Mouse (Mus musculus) intestine, postnatal 0 days (tissue): ENCODE data around the gene Efhb. TPM values are rescaled to one million over a fixed set of nuclear protein-coding genes. Genes with fewer than 3 reads are reported as not detected.

ENCODE experiments used
- ATAC-seq: fragments of 200-750 bp; cut with Nextera tagmentation; 2 replicates; pipeline ENCODE4 v1.8.0; 2017; ENCODE audit warnings: mild to moderate bottlenecking, moderate TSS enrichment, moderate library complexity
- H3K27ac ChIP-seq: fragments of 300-500 bp; sonication (generic); 2 replicates; pipeline ENCODE4 v1.5.1; 2014; ENCODE audit warnings: mild to moderate bottlenecking, low read depth, low read length, moderate library complexity
- H3K27me3 ChIP-seq: fragments of 300-500 bp; sonication (generic); replicated peaks from 2 replicates; pipeline ENCODE4 v1.6.1; 2014; ENCODE audit warnings: low read length, mixed read lengths; ENCODE audit not compliant: control insufficient read depth, insufficient read depth
- H3K36me3 ChIP-seq: fragments of 300-500 bp; sonication (generic); 2 replicates; pipeline ENCODE4 v1.6.1; 2014; ENCODE audit warnings: mild to moderate bottlenecking, moderate library complexity; ENCODE audit not compliant: control insufficient read depth, insufficient read depth
- H3K4me1 ChIP-seq: fragments of 300-500 bp; sonication (generic); replicated peaks from 2 replicates; pipeline ENCODE4 v1.6.1; 2014; ENCODE audit warnings: antibody characterized with exemption, low read length, mixed read lengths; ENCODE audit not compliant: control insufficient read depth, insufficient read depth
- H3K4me2 ChIP-seq: fragments of 300-500 bp; sonication (generic); replicated peaks from 2 replicates; pipeline ENCODE4 v1.6.1; 2014; ENCODE audit warnings: low read depth, mild to moderate bottlenecking, moderate library complexity
- H3K4me3 ChIP-seq: fragments of 300-500 bp; sonication (generic); 2 replicates; pipeline ENCODE4 v1.5.1; 2014; ENCODE audit warnings: low read depth, low read length
- H3K9ac ChIP-seq: fragments of 300-500 bp; sonication (generic); 2 replicates; pipeline ENCODE4 v1.6.1; 2014; ENCODE audit warnings: mild to moderate bottlenecking, low read depth, low read length
- H3K9me3 ChIP-seq: fragments of 300-500 bp; sonication (generic); 2 replicates; pipeline ENCODE4 v1.6.1; 2016; ENCODE audit warnings: mixed run types; ENCODE audit not compliant: control insufficient read depth
- CTCF ChIP-seq: sonication (generic); IDR thresholded peaks from 2 replicates; pipeline ENCODE4 v1.5.1; 2016; ENCODE audit warnings: low read depth, mild to moderate bottlenecking, control low read depth, antibody characterized with exemption, moderate library complexity
- WGBS: fragments of 180-500 bp; shearing (Covaris S2); extraction: QIAGEN DNeasy Blood & Tissue Kit; methylation state at CpG from one replicate; pipeline ENCODE4 v1.1.7; 2014; 5-methylcytosine and 5-hydroxymethylcytosine counted together
- polyA plus RNA-seq: library from polyadenylated mRNA; unstranded; fragments of >200 nt; fragmentation: Nextera tagmentation; extraction: Ambion mirVana; gene quantifications from 2 replicates; pipeline ENCODE4 v1.2.1, GENCODE M21; 2015

The Efhb gene
- polyA plus RNA-seq, 1 experiment from 2014 or later = 0.38 TPM

DNA sequence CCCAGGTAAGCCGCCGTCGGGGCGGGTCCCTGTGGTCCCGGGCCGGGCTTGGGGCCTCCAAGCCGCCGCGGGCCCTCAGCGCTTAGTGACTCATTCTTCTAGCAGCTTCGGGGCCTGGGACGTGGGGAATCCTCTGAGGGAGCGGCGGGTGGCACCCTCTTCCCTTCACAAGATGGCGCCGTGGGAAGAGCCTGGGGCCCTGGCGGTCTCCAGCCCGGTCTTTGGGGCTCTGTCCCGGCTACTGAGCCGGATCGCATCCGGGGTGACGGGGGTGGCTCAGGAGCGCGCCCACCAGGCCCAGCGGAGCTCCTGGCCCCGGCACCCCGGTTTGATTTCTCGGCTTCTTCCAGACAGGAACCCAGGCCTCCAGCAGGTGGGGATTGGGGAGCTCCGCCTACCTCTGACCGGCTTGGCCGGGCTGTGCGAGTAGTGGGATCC is 16.5 kb upstream of the Efhb start:
- peaks cover 6% of the 10 kb centered on the region; the same call in 1 of the 2 replicates for H3K4me1 ChIP-seq
- H3K4me3 ChIP-seq = peak overlapping the region; percentile 95
- no peaks in the 10 kb centered on the region for H3K27me3 ChIP-seq
- peak overlapping the region; percentile 74 for H3K4me2 ChIP-seq
- no peak; the same call in 1 of the 2 replicates for TF ChIP-seq CTCF
- H3K36me3 ChIP-seq = no peaks in the 10 kb centered on the region; the same call in 1 of the 2 replicates
- peak overlapping the region; percentile 98 for H3K9ac ChIP-seq
- peak overlapping the region; percentile 100 for H3K27ac ChIP-seq
- no peaks in the 10 kb centered on the region for H3K9me3 ChIP-seq
- WGBS = under 1% methylated on average over 29 of the region's 33 CpGs
- ATAC-seq = peak; percentile 5; the same call in 1 of the 2 replicates

DNA sequence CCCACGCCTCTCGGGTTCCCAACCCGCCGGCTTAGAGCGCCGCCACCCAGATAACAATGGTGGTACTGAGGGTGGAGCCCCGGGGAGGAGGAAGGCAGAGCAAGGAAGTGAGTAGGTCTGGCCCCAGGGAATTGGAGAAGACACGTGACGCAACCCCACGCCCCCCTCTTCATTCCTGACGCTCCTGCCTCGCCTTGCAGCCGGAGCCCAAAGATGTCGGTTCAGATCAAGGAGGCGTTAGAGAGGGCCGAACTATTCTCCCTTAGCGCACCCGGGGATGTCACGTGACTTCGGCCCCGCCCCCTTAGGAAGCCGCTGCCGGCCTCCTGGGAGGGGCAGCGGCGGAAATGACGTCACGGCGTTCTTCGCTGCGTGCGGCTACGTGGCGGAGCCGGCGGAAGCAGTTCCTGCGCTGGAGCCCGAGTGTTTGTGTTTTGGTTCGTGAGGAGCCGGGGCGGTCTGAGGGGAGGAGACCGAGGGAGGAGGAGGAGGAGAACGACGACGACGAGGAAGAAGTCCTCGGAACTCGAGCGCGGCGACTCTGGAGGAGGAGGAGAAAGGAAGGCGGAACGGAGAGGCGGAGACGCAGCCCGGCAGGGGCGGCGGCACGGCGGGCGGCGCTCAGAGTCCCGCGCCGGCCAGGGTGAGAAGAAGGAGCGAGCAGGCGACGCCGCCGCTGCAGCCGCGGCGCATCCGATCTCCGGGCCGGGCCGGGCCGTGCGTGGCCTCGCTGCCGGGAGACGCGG is 15.9 kb upstream of the Efhb start, which contains the start of gene Rab5a:
Gene Rab5a (plus strand): TSS at position 377 of the 746 bp plus-strand sequence.
- no peaks in the 10 kb centered on the region for H3K36me3 ChIP-seq
- peaks cover 6% of the 10 kb centered on the region; the same call in 1 of the 2 replicates for H3K4me1 ChIP-seq
- ATAC-seq = peak; percentile 96
- H3K4me3 ChIP-seq = peak within 1 kb of the TSS; percentile 95
- under 1% methylated on average over 82 of the region's 82 CpGs for WGBS
- no peaks in the 10 kb centered on the region for H3K27me3 ChIP-seq
- peak within 1 kb of the TSS; percentile 87 for H3K4me2 ChIP-seq
- H3K9me3 ChIP-seq = no peaks in the 10 kb centered on the region
- peak within 1 kb of the TSS; percentile 98 for H3K9ac ChIP-seq
- peak; percentile 59; the same call in 1 of the 2 replicates for TF ChIP-seq CTCF
- peak within 1 kb of the TSS; percentile 100 for H3K27ac ChIP-seq

DNA sequence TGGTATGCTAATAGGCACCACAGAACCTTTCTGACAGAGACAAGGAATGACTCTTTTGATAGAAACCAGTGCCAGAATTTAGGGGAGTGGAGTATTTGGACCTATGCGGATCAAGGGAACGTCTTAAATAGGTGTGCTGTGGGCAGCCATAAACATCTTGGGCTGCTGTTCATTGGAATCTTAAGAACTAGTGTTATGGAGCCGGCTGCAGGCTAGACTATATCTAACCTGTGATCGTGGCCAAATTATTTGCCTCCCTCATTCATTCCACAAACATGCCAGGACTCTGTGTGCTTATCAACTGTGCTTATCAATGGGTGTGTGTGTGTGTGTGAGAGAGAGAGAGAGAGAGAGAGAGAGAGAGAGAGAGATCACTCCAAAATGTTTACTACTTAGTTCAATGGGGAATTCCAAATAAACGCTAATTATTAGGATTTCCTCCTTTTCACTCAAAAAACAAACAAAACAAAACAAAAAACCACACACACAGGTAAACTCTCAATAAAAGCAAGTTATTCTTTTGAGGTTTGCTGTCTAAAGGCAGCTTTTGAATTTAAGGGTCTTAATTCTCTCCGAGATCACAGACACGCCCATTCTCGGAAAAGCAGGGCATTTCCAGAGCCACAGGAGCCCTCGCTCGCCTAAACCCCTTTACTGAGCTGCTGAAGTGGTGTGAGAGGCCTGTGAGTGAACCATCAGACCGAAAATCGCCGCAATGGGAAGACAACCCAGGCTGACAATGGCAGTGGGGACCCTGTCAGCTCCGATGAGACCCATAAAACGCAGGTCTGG is 15.1 kb upstream of the Efhb start:
- 7% methylated on average over 15 of the region's 15 CpGs for WGBS
- Histone ChIP-seq H3K4me3 (peak overlapping the region; percentile 95), H3K27me3 (no peaks in the 10 kb centered on the region), H3K4me1 (peaks cover 6% of the 10 kb centered on the region; the same call in 1 of the 2 replicates), H3K9me3 (no peaks in the 10 kb centered on the region), H3K27ac (peak overlapping the region; percentile 100), H3K4me2 (peak overlapping the region; percentile 87), H3K9ac (peak overlapping the region; percentile 98; the same call in 1 of the 2 replicates), H3K36me3 (no peaks in the 10 kb centered on the region)
- peak; percentile 21 for ATAC-seq
- no peak for TF ChIP-seq CTCF

DNA sequence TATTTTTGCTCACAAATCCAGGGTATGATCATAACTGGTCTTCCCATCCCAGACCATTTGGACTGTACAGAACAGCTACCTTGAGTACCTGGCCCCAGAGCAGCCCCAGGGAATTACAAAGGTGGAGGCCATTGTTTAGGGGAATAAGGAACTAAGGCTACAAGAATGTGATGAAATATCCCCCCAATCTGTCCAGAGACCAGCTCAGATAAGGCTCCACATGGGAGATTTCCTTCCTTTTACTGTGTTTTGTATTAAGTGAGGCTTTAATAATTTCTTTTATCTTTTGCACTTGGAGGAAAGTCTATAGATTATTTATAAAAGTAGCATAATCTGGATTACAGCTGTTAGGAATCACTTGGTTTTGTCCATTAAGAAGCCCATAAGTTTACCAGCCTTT is 5.6 kb upstream of the Efhb start:
- Histone ChIP-seq H3K9ac (no peak overlapping the region), H3K4me3 (no peak overlapping the region), H3K9me3 (no peaks in the 10 kb centered on the region), H3K27ac (no peak overlapping the region), H3K4me2 (no peak overlapping the region), H3K36me3 (no peaks in the 10 kb centered on the region), H3K27me3 (no peaks in the 10 kb centered on the region), H3K4me1 (no peaks in the 10 kb centered on the region)
- TF ChIP-seq CTCF = no peak
- no peak for ATAC-seq

DNA sequence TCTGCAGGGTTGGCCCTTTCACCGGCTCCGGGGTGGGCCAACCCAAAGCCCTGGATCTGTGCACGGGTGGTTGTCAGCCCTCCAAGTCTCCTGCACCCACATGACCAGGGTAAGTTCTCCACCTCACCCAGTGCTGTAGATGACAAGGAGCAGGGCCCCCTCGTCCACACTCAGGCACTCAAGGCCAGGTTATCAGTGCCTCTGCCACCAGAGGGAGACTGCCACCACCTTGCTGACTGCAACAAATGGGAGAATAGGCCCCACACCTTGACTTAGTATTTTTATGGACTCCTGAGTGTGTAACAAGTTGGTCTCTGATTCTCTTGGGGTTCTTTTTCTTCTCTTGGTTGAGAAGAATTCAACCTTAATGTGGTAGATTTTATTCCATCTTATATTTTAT is 2.4 kb upstream of the Efhb start:
- Histone ChIP-seq H3K27ac (no peak overlapping the region), H3K27me3 (no peaks in the 10 kb centered on the region), H3K9me3 (no peaks in the 10 kb centered on the region), H3K36me3 (no peaks in the 10 kb centered on the region), H3K4me1 (no peaks in the 10 kb centered on the region), H3K4me3 (no peak overlapping the region), H3K9ac (no peak overlapping the region), H3K4me2 (no peak overlapping the region)
- TF ChIP-seq CTCF = peak; percentile 73
- no peak for ATAC-seq
- WGBS = 52% methylated on average over 4 of the region's 4 CpGs

DNA sequence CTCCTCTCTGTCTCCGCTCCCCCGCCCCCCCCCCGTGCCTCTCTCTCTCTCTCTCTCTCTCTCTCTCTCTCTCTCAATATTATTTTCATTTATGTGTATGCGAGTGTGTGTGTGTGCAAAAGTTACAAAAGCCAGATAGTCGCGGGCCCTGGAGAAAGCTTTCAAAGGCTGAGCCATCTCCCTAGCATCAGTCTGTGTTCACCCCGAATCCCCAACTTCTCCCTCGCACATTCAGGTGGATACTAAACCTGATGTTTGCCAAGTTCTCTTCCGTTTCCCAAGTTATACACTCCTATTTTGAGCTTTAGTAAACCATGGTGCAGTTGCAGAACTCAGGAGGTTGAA is 347 bp upstream of the Efhb start:
- Histone ChIP-seq H3K9me3 (no peaks in the 10 kb centered on the region), H3K4me1 (no peaks in the 10 kb centered on the region), H3K4me2 (peak overlapping the region; percentile 70), H3K36me3 (no peaks in the 10 kb centered on the region), H3K27me3 (no peaks in the 10 kb centered on the region), H3K4me3 (peak overlapping the region; percentile 44), H3K27ac (no peak overlapping the region), H3K9ac (peak overlapping the region; percentile 43; the same call in 1 of the 2 replicates)
- no peak for TF ChIP-seq CTCF
- 14% methylated on average over 8 of the region's 9 CpGs for WGBS
- ATAC-seq = no peak
